Comparison of ENCODE assay signal across 9 mouse cellular contexts in the genomic region with DNA sequence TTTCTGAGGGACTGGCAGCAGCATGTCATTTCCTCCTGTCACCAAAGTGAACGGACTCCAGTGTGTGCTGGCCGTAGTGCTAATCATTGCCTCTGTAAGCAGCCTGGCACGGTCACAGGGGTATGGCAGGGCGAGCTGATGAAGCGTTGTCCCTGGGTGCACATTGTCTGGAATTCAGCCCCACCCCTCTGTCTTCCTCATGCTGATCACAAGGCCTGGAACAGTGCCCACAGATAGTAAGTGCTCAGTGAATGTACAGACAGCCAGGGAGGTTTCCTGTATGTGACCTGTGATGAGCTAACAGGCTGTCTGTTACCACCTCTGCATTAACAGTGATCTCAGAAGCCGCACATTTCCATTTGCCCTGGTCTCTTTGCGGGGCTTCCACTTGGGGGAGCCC. TPM values are rescaled to one million over a fixed set of nuclear protein-coding genes. Genes with fewer than 3 reads are reported as not detected.
DNase-seq lines count a peak whose midpoint lies in the region; ATAC-seq and TF ChIP-seq lines count a peak whose summit lies in the region.
"Had no signal": no experiment of that assay in that cellular context is flagged by ENCODE, and none has a peak within 500 bp of the region (broad histone marks: within the 10 kb centered on the region; RNA-seq: fewer than 3 reads in every experiment).

No protein-coding gene starts in this region.

- H3K9me3 ChIP-seq in hindbrain, embryonic 13.5 days, result no peaks in the 10 kb centered on the region
- no peaks in the 10 kb centered on the region for H3K9me3 ChIP-seq in hindbrain, embryonic 12.5 days (replicated peaks)
- no peaks in the 10 kb centered on the region for H3K9me3 ChIP-seq in heart, embryonic 11.5 days (replicated peaks; ENCODE audit: control insufficient read depth, low read length)
- H3K9me3 ChIP-seq: stomach, embryonic 15.5 days had no signal

- H3K79me3 ChIP-seq in C2C12 (ENCODE audit: low read depth), result no peaks in the 10 kb centered on the region

- H3ac ChIP-seq in C2C12 (ENCODE audit: control insufficient read depth, insufficient read length, low read depth), result peak overlapping the region; percentile 7

- 0 out of 2 replicates have a peak, but pooled peaks have one; percentile 2 for ATAC-seq in hindbrain, embryonic 13.5 days (ENCODE audit: low FRiP score)
- ATAC-seq in hindbrain, embryonic 12.5 days (ENCODE audit: low FRiP score), result no peak
- 0 out of 2 replicates have a peak, but pooled peaks have one; percentile 13 for ATAC-seq in heart, embryonic 11.5 days (replicated peaks; ENCODE audit: insufficient number of reproducible peaks, low FRiP score, low TSS enrichment)

- H3K9ac ChIP-seq in hindbrain, embryonic 13.5 days, result 0 out of 2 replicates have a peak overlapping the region, but pooled peaks have one; percentile 35
- H3K9ac ChIP-seq in hindbrain, embryonic 12.5 days, result no peak overlapping the region
- no peak overlapping the region for H3K9ac ChIP-seq in heart, embryonic 11.5 days (ENCODE audit: low read depth, low read length)
- H3K9ac ChIP-seq: stomach, embryonic 15.5 days had no signal

- DNase-seq in kidney, postnatal 36 days, result peak; percentile 41 to 65
- no peak for DNase-seq in left cerebral cortex, adult 18-20 months (ENCODE audit: low spot score in 2 of 2)
- DNase-seq in spleen, postnatal 36 days (ENCODE audit: low spot score in 2 of 2), result no peak
- DNase-seq in layer of hippocampus, adult 18-20 months (ENCODE audit: low spot score in 2 of 2), result no peak

- H3K36me3 ChIP-seq in hindbrain, embryonic 13.5 days, result no peaks in the 10 kb centered on the region
- H3K36me3 ChIP-seq in hindbrain, embryonic 12.5 days, result no peaks in the 10 kb centered on the region
- no peaks in the 10 kb centered on the region for H3K36me3 ChIP-seq in C2C12 (ENCODE audit: control insufficient read depth, insufficient read depth)
- H3K36me3 ChIP-seq in heart, embryonic 11.5 days (ENCODE audit: control insufficient read depth, insufficient read depth, low read length), result no peaks in the 10 kb centered on the region
- H3K36me3 ChIP-seq: stomach, embryonic 15.5 days had no signal

- TF ChIP-seq CTCF in C2C12 (IDR thresholded peaks at IDR 0.05; ENCODE audit: control insufficient read depth, insufficient read depth, insufficient read length), result no peak

- no peaks in the 10 kb centered on the region for H3K79me2 ChIP-seq in C2C12 (ENCODE audit: control insufficient read depth, insufficient read depth)

- no peak overlapping the region for H3K4me3 ChIP-seq in hindbrain, embryonic 13.5 days
- H3K4me3 ChIP-seq in hindbrain, embryonic 12.5 days, result no peak overlapping the region
- H3K4me3 ChIP-seq in C2C12 (ENCODE audit: insufficient read depth, poor library complexity, severe bottlenecking), result no peak overlapping the region
- no peak overlapping the region for H3K4me3 ChIP-seq in heart, embryonic 11.5 days (ENCODE audit: low read depth, low read length)
- H3K4me3 ChIP-seq: stomach, embryonic 15.5 days had no signal

- H3K4me2 ChIP-seq in hindbrain, embryonic 13.5 days, result no peak overlapping the region
- no peak overlapping the region for H3K4me2 ChIP-seq in hindbrain, embryonic 12.5 days (replicated peaks)
- 0 out of 2 replicates have a peak overlapping the region, but pooled peaks have one; percentile 5 for H3K4me2 ChIP-seq in heart, embryonic 11.5 days
- H3K4me2 ChIP-seq: stomach, embryonic 15.5 days had no signal

- H3K27me3 ChIP-seq in hindbrain, embryonic 13.5 days, result peaks cover 48% of the 10 kb centered on the region
- peaks cover 53% of the 10 kb centered on the region for H3K27me3 ChIP-seq in hindbrain, embryonic 12.5 days
- no peaks in the 10 kb centered on the region for H3K27me3 ChIP-seq in C2C12 (ENCODE audit: control insufficient read depth, insufficient read depth, insufficient read length)
- peaks cover 32% of the 10 kb centered on the region for H3K27me3 ChIP-seq in heart, embryonic 11.5 days (ENCODE audit: control insufficient read depth, insufficient read depth, low read length)

- peaks cover 22% of the 10 kb centered on the region for H3K4me1 ChIP-seq in hindbrain, embryonic 13.5 days (replicated peaks)
- H3K4me1 ChIP-seq in hindbrain, embryonic 12.5 days, result peaks cover 26% of the 10 kb centered on the region
- H3K4me1 ChIP-seq in heart, embryonic 11.5 days (ENCODE audit: control insufficient read depth, insufficient read depth, low read length), result peaks cover 36% of the 10 kb centered on the region

- 53% methylated on average over 7 of the region's 7 CpGs for WGBS in hindbrain, embryonic 13.5 days
- 62% methylated on average over 7 of the region's 7 CpGs for WGBS in hindbrain, embryonic 12.5 days
- 34% methylated on average over 7 of the region's 7 CpGs for WGBS in heart, embryonic 11.5 days (ENCODE audit: insufficient replicate concordance)

- H3K27ac ChIP-seq in hindbrain, embryonic 13.5 days, result no peak overlapping the region
- H3K27ac ChIP-seq in hindbrain, embryonic 12.5 days, result no peak overlapping the region
- no peak overlapping the region for H3K27ac ChIP-seq in heart, embryonic 11.5 days (ENCODE audit: low read depth, low read length)
- H3K27ac ChIP-seq: stomach, embryonic 15.5 days had no signal

TF ChIP-seq in C2C12, 6 proteins besides CTCF, POLR2A, EP300 and RAD21:
- no peak for TF ChIP-seq MAX (IDR thresholded peaks at IDR 0.05)
- TF ChIP-seq CEBPB (IDR thresholded peaks at IDR 0.05; ENCODE audit: low read depth), result no peak
- no peak for TF ChIP-seq FOSL1 (IDR thresholded peaks at IDR 0.05; ENCODE audit: insufficient read depth, low read length, poor library complexity, severe bottlenecking)
- no peak for TF ChIP-seq USF1 (IDR thresholded peaks at IDR 0.05; ENCODE audit: low read depth)
- no peak for TF ChIP-seq MYOG (IDR thresholded peaks at IDR 0.05; ENCODE audit: control insufficient read depth, extremely low read depth, insufficient read length)
- TF ChIP-seq MYOD1 (IDR thresholded peaks at IDR 0.05; ENCODE audit: control insufficient read depth, insufficient read length, low read depth), result no peak

RNA-seq across cellular contexts. Expression of a gene that starts 17.1 kb away (rescaled TPM):
- 5.1 and 5.2 TPM in 2 replicates for polyA plus RNA-seq in hindbrain, embryonic 13.5 days (2015; fragmentation: Nextera tagmentation; extraction: Ambion mirVana)
- polyA plus RNA-seq in hindbrain, embryonic 12.5 days (2016; fragmentation: Nextera tagmentation; extraction: Ambion mirVana), result 4.8 and 6.2 TPM in 2 replicates
- 336 TPM for polyA plus RNA-seq in C2C12 (2012; fragmentation: generic; extraction: Trizol)
- 19.4 TPM in 2 replicates for polyA plus RNA-seq in heart, embryonic 11.5 days (2014; fragmentation: Nextera tagmentation; extraction: Ambion mirVana)
- 10 to 100 TPM; 18.0 to 22.4 TPM for total RNA-seq in left cerebral cortex, adult 18-20 months (2021)
- total RNA-seq in layer of hippocampus, adult 18-20 months (2021), result 10 to 100 TPM; 17.9 to 18.0 TPM

Comparison
In these comparisons a context has a peak if more than half of its experiments do, and no peak if none do; other contexts are left out.
1. DNase-seq: peak in kidney, postnatal 36 days (2 of 2); none in left cerebral cortex, adult 18-20 months (0 of 2), spleen, postnatal 36 days (0 of 2) and layer of hippocampus, adult 18-20 months (0 of 2).
2. RNA of a gene that starts 17.1 kb away (polyA plus RNA-seq): 336 TPM in C2C12 (single experiment); 19.4 TPM in heart, embryonic 11.5 days, 5.1 to 5.2 TPM in hindbrain, embryonic 13.5 days and 4.8 to 6.2 TPM in hindbrain, embryonic 12.5 days; every median in the first group is over 10 times any median in the second.